ENCODE assay signal across 8 mouse cellular contexts in the genomic region with DNA sequence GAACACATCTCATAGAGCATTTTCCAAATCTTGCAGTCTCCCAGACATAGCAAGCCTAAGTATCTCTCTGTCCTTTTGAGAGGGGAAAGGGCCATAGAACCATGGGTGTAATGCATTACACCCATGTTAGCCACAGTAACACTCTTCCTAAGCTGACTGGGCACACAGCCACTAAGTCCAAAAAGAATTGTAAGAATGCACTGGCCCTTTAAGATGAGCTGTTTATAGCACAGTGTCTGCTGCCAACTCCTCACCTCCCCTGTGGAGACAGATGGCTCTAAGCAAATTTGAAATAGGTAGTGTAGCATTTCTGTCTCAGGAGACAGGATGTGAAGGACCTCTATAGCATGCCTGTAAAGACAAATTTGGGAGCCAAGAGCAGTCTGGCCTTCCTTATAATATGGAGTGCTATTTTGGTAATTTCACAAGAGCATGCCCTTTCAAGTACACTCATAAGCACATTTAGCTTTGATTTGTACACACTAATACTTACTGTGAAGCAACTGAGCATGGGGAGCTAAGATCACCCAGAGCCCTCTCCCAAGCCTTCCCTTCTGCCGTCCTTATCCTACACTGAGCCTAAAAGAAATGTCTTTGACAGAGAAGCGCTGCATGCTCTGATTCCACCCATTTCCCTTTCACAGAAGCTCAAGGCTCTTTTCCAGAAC.
DNase-seq lines count a peak whose midpoint lies in the region; ATAC-seq and TF ChIP-seq lines count a peak whose summit lies in the region.

No protein-coding gene starts in this region.

- H3K27ac ChIP-seq in forebrain, embryonic 15.5 days (replicated peaks) = no peak overlapping the region
- no peak overlapping the region for H3K27ac ChIP-seq in forebrain, embryonic 11.5 days (ENCODE audit: low read depth, low read length)

- no peaks in the 10 kb centered on the region for H3K27me3 ChIP-seq in forebrain, embryonic 15.5 days
- no peaks in the 10 kb centered on the region for H3K27me3 ChIP-seq in forebrain, embryonic 11.5 days (ENCODE audit: control insufficient read depth, insufficient read depth, low read length)
- no peaks in the 10 kb centered on the region for H3K27me3 ChIP-seq in Patski

- no peak for DNase-seq in forebrain, embryonic 11.5 days (ENCODE audit: low spot score)
- peak; percentile 54 for DNase-seq in Patski (ENCODE audit: low read depth, low spot score)
- DNase-seq in frontal cortex, postnatal 36 days (ENCODE audit: low spot score in 2 of 2) = peak; percentile 40 to 78
- peak; percentile 85 for DNase-seq in left cerebral cortex, postnatal 4 days
- no peak for DNase-seq in kidney, adult 9 months
- DNase-seq in kidney, adult 18-20 months = no peak

- CTCF ChIA-PET in Patski (lab: Charles Lee) = interaction anchor here (0.7 to 1.9 kb wide), 4 partner anchors 10 to 117 kb away, joined by 3 to 9 read pairs (median 3); no protein-coding TSS in a partner anchor

- no peak for TF ChIP-seq CTCF in Patski (IDR thresholded peaks at IDR 0.05)

- intact Hi-C loops in left cerebral cortex, postnatal 4 days (cut with DNase I) = no loop called here

- H3K4me1 ChIP-seq in forebrain, embryonic 15.5 days = peaks cover 16% of the 10 kb centered on the region
- H3K4me1 ChIP-seq in forebrain, embryonic 11.5 days (replicated peaks; ENCODE audit: control insufficient read depth, insufficient read depth, low read length) = no peaks in the 10 kb centered on the region

- no peak overlapping the region for H3K4me3 ChIP-seq in forebrain, embryonic 15.5 days
- H3K4me3 ChIP-seq in forebrain, embryonic 11.5 days (ENCODE audit: low read depth, low read length) = no peak overlapping the region

- POLR2A ChIA-PET in Patski (lab: Charles Lee) = interaction anchor here (1.5 kb wide), 1 partner anchor 16 kb away, joined by 6 read pairs; no protein-coding TSS in a partner anchor

- H3K9ac ChIP-seq in forebrain, embryonic 15.5 days (replicated peaks) = no peak overlapping the region
- no peak overlapping the region for H3K9ac ChIP-seq in forebrain, embryonic 11.5 days (ENCODE audit: low read length)

- in situ Hi-C loops in Patski (cut with MboI; ENCODE audit: low pct_unique_long_range_greater_than_20kb) = no loop called here

- no peak overlapping the region for H3K4me2 ChIP-seq in forebrain, embryonic 15.5 days (replicated peaks)
- H3K4me2 ChIP-seq in forebrain, embryonic 11.5 days (ENCODE audit: low read depth, low read length, severe bottlenecking) = no peak overlapping the region

- peak; percentile 76 for ATAC-seq in forebrain, embryonic 15.5 days (replicated peaks)
- ATAC-seq in forebrain, embryonic 11.5 days (replicated peaks; ENCODE audit: low FRiP score) = no peak
- peak; percentile 58 for ATAC-seq in Patski
- no peak for ATAC-seq in CD4-positive, CD25-positive, alpha-beta regulatory T cell, adult 4 months

- WGBS in forebrain, embryonic 15.5 days = 68% methylated on average over 2 of the region's 2 CpGs
- WGBS in forebrain, embryonic 11.5 days = 94% methylated on average over 2 of the region's 2 CpGs

- H3K36me3 ChIP-seq in forebrain, embryonic 15.5 days = no peaks in the 10 kb centered on the region
- H3K36me3 ChIP-seq in forebrain, embryonic 11.5 days (ENCODE audit: control insufficient read depth, insufficient read depth, low read length) = no peaks in the 10 kb centered on the region

- H3K9me3 ChIP-seq in forebrain, embryonic 15.5 days = peaks cover 4% of the 10 kb centered on the region; the same call in 1 of the 2 replicates
- H3K9me3 ChIP-seq in forebrain, embryonic 11.5 days (ENCODE audit: control insufficient read depth, low read length) = no peaks in the 10 kb centered on the region

Comparison
In these comparisons a context has a peak if more than half of its experiments do, and no peak if none do; other contexts are left out.
1. ATAC-seq: peak in forebrain, embryonic 15.5 days (single experiment) and Patski (single experiment); none in forebrain, embryonic 11.5 days (single experiment) and CD4-positive, CD25-positive, alpha-beta regulatory T cell, adult 4 months (single experiment).
2. DNase-seq: peak in Patski (single experiment), frontal cortex, postnatal 36 days (2 of 2) and left cerebral cortex, postnatal 4 days (single experiment); none in forebrain, embryonic 11.5 days (single experiment), kidney, adult 9 months (single experiment) and kidney, adult 18-20 months (single experiment).